Mouse (Mus musculus) kidney, adult 2 months (tissue): Measurements from ENCODE around the gene Dock4. TPM values are rescaled to one million over a fixed set of nuclear protein-coding genes. Genes with fewer than 3 reads are reported as not detected.

Experiments used
- DNase-seq: peaks from one replicate; pipeline ENCODE4 v3.0.0; 2021
- H3K27ac ChIP-seq: fragments of 200-500 bp; 2 replicates; pipeline ENCODE4 v1.5.1; 2012; ENCODE audit warnings: low read depth, low read length, control low read depth, inconsistent platforms; ENCODE audit not compliant: insufficient read depth
- H3K27me3 ChIP-seq: fragments of 200-500 bp; replicated peaks from 2 replicates; pipeline ENCODE4 v1.6.1; 2012; ENCODE audit warnings: mild to moderate bottlenecking, moderate library complexity, low read length, inconsistent platforms; ENCODE audit not compliant: control insufficient read depth, insufficient read depth
- H3K36me3 ChIP-seq: fragments of 200-500 bp; 2 replicates; pipeline ENCODE4 v1.6.1; 2012; ENCODE audit warnings: mild to moderate bottlenecking, moderate library complexity, low read length, inconsistent platforms; ENCODE audit not compliant: control insufficient read depth, insufficient read depth
- H3K4me1 ChIP-seq: fragments of 200-500 bp; 2 replicates; pipeline ENCODE4 v1.6.1; 2011; ENCODE audit warnings: low read length; ENCODE audit not compliant: control insufficient read depth, insufficient read depth
- H3K4me3 ChIP-seq: fragments of 200-500 bp; 2 replicates; pipeline ENCODE4 v1.5.1; 2011; ENCODE audit warnings: mild to moderate bottlenecking, low read depth, low read length, control low read depth; ENCODE audit not compliant: insufficient read depth
- CTCF ChIP-seq: fragments of 200-500 bp; conservative IDR thresholded peaks from 2 replicates; pipeline ENCODE4 v1.5.1; 2011; ENCODE audit warnings: low read depth, mild to moderate bottlenecking, control low read depth, low read length, moderate library complexity, mixed read lengths; ENCODE audit not compliant: insufficient read depth, insufficient read length
- POLR2A ChIP-seq: fragments of 200-500 bp; IDR thresholded peaks from one replicate; pipeline ENCODE4 v1.6.1; 2011; ENCODE audit warnings: low read depth, low read length, control low read depth
- WGBS: fragments of 180-500 bp; shearing (Covaris S2); methylation state at CpG from one replicate; pipeline ENCODE4 v1.1.7; 2018; 5-methylcytosine and 5-hydroxymethylcytosine counted together
- polyA plus RNA-seq: library from polyadenylated mRNA; depleted of rRNA; stranded (reverse); fragments of >200 nt; gene quantifications from 2 replicates; pipeline ENCODE4 v1.2.3, GENCODE M21; 2012

Gene Dock4
- polyA plus RNA-seq, 1 experiment, result 4.1 TPM

GRCm38 (mm10) chr12:40836924-40837323 is 391.2 kb downstream of the Dock4 start:
- Histone ChIP-seq H3K27me3 (no peaks in the 10 kb centered on the region), H3K4me1 (no peaks in the 10 kb centered on the region), H3K27ac (no peak overlapping the region), H3K36me3 (no peaks in the 10 kb centered on the region; the same call in 1 of the 2 replicates), H3K4me3 (no peak overlapping the region)
- DNase-seq, result no peak
- TF ChIP-seq CTCF (no peak), POLR2A (no peak)
- 84% methylated on average over 6 of the region's 6 CpGs for WGBS

- no peak overlapping the region for H3K4me3 ChIP-seq
- TF ChIP-seq POLR2A, result no peak
- TF ChIP-seq CTCF, result peak; percentile 88
Measured at GRCm38 (mm10) chr12:40837597-40838337, 392.0 kb downstream of the Dock4 start.

DNA sequence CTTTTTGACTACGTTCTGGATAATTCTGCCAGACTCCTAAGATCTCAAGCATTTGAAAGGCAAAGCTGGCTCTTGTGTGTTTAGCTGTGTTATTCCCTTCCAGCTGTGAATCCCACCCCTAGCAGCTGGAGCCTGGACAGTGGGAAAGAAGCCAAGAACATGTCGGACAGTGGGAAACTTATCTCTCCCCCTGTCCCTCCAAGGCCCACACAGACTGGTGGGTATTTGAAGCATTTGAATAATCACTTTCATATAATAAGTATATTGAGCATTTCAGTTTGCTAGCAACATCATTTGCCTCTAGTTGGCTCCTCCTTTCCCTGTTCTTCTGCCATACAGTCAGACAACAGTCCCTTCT is 392.6 kb downstream of the Dock4 start:
- no peaks in the 10 kb centered on the region for H3K4me1 ChIP-seq
- TF ChIP-seq POLR2A (no peak), CTCF (no peak)
- H3K4me3 ChIP-seq, result no peak overlapping the region
- H3K36me3 ChIP-seq, result no peaks in the 10 kb centered on the region
- no peak overlapping the region for H3K27ac ChIP-seq
- WGBS, result 85% methylated on average over 2 of the region's 2 CpGs
- no peaks in the 10 kb centered on the region for H3K27me3 ChIP-seq
- DNase-seq, result no peak

More at GRCm38 (mm10) chr12:40837597-40838337, 392.0 kb downstream of the Dock4 start:
- Histone ChIP-seq H3K4me1 (no peaks in the 10 kb centered on the region), H3K36me3 (no peaks in the 10 kb centered on the region; the same call in 1 of the 2 replicates), H3K27ac (no peak overlapping the region), H3K27me3 (no peaks in the 10 kb centered on the region)
- peak; percentile 67 for DNase-seq
- 2% methylated on average over 8 of the region's 8 CpGs for WGBS

DNA sequence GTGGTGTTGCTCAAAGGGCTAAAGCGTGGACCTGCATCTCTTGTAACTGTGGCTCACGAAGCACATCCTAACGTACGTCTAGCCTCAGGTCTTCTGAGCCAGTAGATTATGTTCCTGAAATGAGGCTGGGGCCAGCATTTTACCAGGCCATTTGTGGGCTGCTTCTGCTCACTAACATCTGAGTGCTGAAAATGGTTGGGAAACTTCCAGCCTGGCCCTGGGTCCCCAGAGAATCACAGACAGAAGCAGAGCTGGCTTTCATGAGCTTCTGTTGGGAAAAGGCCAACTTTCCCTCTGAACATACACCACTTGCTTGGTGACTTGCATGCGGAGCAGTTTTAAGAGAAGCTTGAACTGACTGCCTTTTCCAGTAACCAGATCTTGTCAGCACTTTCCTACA is 393.2 kb downstream of the Dock4 start:
- no peak overlapping the region for H3K4me3 ChIP-seq
- H3K27ac ChIP-seq, result no peak overlapping the region
- no peaks in the 10 kb centered on the region for H3K4me1 ChIP-seq
- 83% methylated on average over 5 of the region's 5 CpGs for WGBS
- TF ChIP-seq POLR2A (no peak), CTCF (no peak)
- H3K27me3 ChIP-seq, result no peaks in the 10 kb centered on the region
- peak; percentile 22 for DNase-seq
- no peaks in the 10 kb centered on the region for H3K36me3 ChIP-seq

DNA sequence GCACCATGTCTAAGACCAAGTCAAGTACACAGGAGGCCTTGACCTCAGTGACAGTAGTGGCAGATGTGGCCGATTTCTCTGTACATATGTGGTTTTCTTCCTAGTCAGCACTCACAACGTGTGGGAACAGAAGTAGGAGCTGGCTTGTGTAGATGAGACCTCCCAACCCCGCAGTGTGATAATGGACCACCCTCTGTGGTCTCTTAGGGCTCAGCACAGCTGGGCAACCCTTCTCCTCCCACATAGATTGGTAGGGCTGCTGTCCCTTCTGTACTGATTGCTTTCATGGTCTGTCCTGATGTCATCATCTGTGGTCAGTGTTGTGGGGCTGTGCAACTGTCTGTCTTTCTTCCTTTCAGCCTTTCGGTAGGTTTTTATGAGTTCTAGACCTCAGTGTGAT is 394.1 kb downstream of the Dock4 start:
- no peak for TF ChIP-seq CTCF
- TF ChIP-seq POLR2A, result no peak
- H3K27ac ChIP-seq, result no peak overlapping the region
- H3K36me3 ChIP-seq, result no peaks in the 10 kb centered on the region
- no peak for DNase-seq
- no peaks in the 10 kb centered on the region for H3K4me1 ChIP-seq
- H3K4me3 ChIP-seq, result no peak overlapping the region
- WGBS, result 79% methylated on average over 4 of the region's 4 CpGs
- H3K27me3 ChIP-seq, result no peaks in the 10 kb centered on the region

GRCm38 (mm10) chr12:40842251-40842988 is 396.7 kb downstream of the Dock4 start:
- no peak for TF ChIP-seq CTCF
- no peak for TF ChIP-seq POLR2A
- Histone ChIP-seq H3K4me1 (no peaks in the 10 kb centered on the region), H3K27me3 (no peaks in the 10 kb centered on the region), H3K27ac (no peak overlapping the region), H3K36me3 (no peaks in the 10 kb centered on the region), H3K4me3 (no peak overlapping the region)
- DNase-seq, result no peak
- 87% methylated on average over 10 of the region's 10 CpGs for WGBS

- H3K4me3 ChIP-seq, result no peak overlapping the region
- H3K27me3 ChIP-seq, result no peaks in the 10 kb centered on the region
- no peak for TF ChIP-seq POLR2A
- TF ChIP-seq CTCF, result no peak
- H3K27ac ChIP-seq, result no peak overlapping the region
- H3K36me3 ChIP-seq, result no peaks in the 10 kb centered on the region
- 73% methylated on average over 5 of the region's 5 CpGs for WGBS
- no peak for DNase-seq
- no peaks in the 10 kb centered on the region for H3K4me1 ChIP-seq
Measured at GRCm38 (mm10) chr12:40842991-40843390, 397.2 kb downstream of the Dock4 start.
